16 mouse cellular contexts compared by ENCODE assay signal in the genomic region with DNA sequence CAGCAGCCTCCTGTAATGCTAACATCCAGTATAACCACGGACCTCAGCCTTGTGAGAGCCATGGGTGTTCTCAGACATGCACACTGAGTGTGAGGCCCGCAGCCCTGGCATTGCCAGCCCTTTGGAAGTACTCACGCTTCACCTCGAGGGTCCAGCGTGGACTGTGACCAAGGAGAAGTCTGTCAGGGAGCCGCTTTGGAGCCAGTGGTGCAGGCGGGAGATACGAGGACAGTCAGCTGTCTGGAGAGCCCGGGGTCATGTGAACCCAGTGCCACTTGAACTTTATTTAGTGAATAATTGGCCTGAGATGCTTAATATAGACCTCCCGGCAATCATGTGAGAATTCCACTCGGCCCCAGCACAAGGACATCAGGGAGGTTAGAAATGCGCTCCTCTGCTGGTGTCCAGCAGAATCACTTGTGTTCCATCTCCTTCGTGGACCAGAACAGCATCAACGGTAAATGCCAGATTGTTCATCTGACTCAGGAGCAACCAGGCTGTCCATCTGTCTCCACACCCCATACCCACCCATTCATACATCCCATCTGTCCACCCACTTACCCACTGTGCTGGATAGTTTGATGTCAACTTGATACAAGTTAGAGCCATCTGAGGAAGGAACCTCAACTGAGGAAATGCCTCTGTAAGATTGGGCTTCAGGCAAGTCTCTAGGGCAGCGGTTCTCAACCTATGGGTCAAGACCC. TPM values are rescaled to one million over a fixed set of nuclear protein-coding genes. Genes with fewer than 3 reads are reported as not detected.
DNase-seq lines count a peak whose midpoint lies in the region; ATAC-seq and TF ChIP-seq lines count a peak whose summit lies in the region.
"Had no signal": no experiment of that assay in that cellular context is flagged by ENCODE, and none has a peak within 500 bp of the region (broad histone marks: within the 10 kb centered on the region; RNA-seq: fewer than 3 reads in every experiment).

No protein-coding gene starts in this region.

- no peaks in the 10 kb centered on the region for H3K36me3 ChIP-seq in heart, embryonic 11.5 days (ENCODE audit: control insufficient read depth, insufficient read depth, low read length)
- no peaks in the 10 kb centered on the region for H3K36me3 ChIP-seq in myocyte (ENCODE audit: control insufficient read depth, insufficient read depth)
- H3K36me3 ChIP-seq in forebrain, embryonic 13.5 days (ENCODE audit: poor library complexity, severe bottlenecking) = peaks cover 3% of the 10 kb centered on the region; the same call in 1 of the 2 replicates
- H3K36me3 ChIP-seq: liver, embryonic 13.5 days had no signal

- no peaks in the 10 kb centered on the region for H3K9me3 ChIP-seq in heart, embryonic 11.5 days (replicated peaks; ENCODE audit: control insufficient read depth, low read length)
- H3K9me3 ChIP-seq in forebrain, embryonic 13.5 days (replicated peaks) = no peaks in the 10 kb centered on the region
- H3K9me3 ChIP-seq: liver, embryonic 13.5 days had no signal

- no peak overlapping the region for H3ac ChIP-seq in myocyte (ENCODE audit: control insufficient read depth, insufficient read length)

- peaks cover 33% of the 10 kb centered on the region for H3K4me1 ChIP-seq in lung, adult 2 months (ENCODE audit: control insufficient read depth, insufficient read depth, low read length)
- peaks cover 35% of the 10 kb centered on the region for H3K4me1 ChIP-seq in heart, embryonic 11.5 days (ENCODE audit: control insufficient read depth, insufficient read depth, low read length)
- H3K4me1 ChIP-seq in forebrain, embryonic 13.5 days = peaks cover 40% of the 10 kb centered on the region

- 0 out of 2 replicates have a peak overlapping the region, but pooled peaks have one; percentile 10 for H3K9ac ChIP-seq in heart, embryonic 11.5 days (ENCODE audit: low read depth, low read length)
- H3K9ac ChIP-seq in forebrain, embryonic 13.5 days = no peak overlapping the region
- H3K9ac ChIP-seq: liver, embryonic 13.5 days had no signal

- ATAC-seq in heart, embryonic 11.5 days (replicated peaks; ENCODE audit: insufficient number of reproducible peaks, low FRiP score, low TSS enrichment) = no peak
- ATAC-seq in forebrain, embryonic 13.5 days = no peak
- ATAC-seq: hindbrain, postnatal 0 days had no signal

- WGBS in lung, adult 2 months = 71% methylated on average over 15 of the region's 15 CpGs
- WGBS in heart, embryonic 11.5 days (ENCODE audit: insufficient replicate concordance) = 66% methylated on average over 15 of the region's 15 CpGs
- WGBS in forebrain, embryonic 13.5 days = 94% methylated on average over 15 of the region's 15 CpGs

- peaks cover 71% of the 10 kb centered on the region for H3K79me2 ChIP-seq in myocyte (ENCODE audit: control insufficient read depth, insufficient read depth)

- TF ChIP-seq CTCF in lung, adult 2 months (IDR thresholded peaks at IDR 0.05; ENCODE audit: insufficient read depth, low read length) = no peak

- DNase-seq in lung, adult 18-20 months = peak; percentile 29 to 34
- DNase-seq in lung, adult 2 months = no peak
- DNase-seq in heart, postnatal 4 days = peak; percentile 74
- DNase-seq in adrenal gland, postnatal 25 days = no peak
- DNase-seq in retina, postnatal 1 day = no peak
- DNase-seq: adrenal gland, adult 2 months; embryo, embryonic 11 days; left cerebral cortex, postnatal 4 days; liver, embryonic 13.5 days; right cerebral cortex, postnatal 25 days had no signal

- no peak for TF ChIP-seq POLR2A in lung, adult 2 months (IDR thresholded peaks at IDR 0.05; ENCODE audit: borderline replicate concordance, extremely low read depth, low read depth, low read length)
- no peak for TF ChIP-seq POLR2A in myocyte (IDR thresholded peaks at IDR 0.05; ENCODE audit: insufficient read length, low read depth)

- no peaks in the 10 kb centered on the region for H3K27me3 ChIP-seq in heart, embryonic 11.5 days (ENCODE audit: control insufficient read depth, insufficient read depth, low read length)
- H3K27me3 ChIP-seq in myocyte (ENCODE audit: control insufficient read depth, insufficient read depth, insufficient read length) = no peaks in the 10 kb centered on the region
- H3K27me3 ChIP-seq in forebrain, embryonic 13.5 days = no peaks in the 10 kb centered on the region
- H3K27me3 ChIP-seq: CH12.LX; liver, embryonic 13.5 days had no signal

- H3K4me2 ChIP-seq in heart, embryonic 11.5 days = peak overlapping the region; percentile 14; the same call in 1 of the 2 replicates
- peak overlapping the region; percentile 59 for H3K4me2 ChIP-seq in myocyte (ENCODE audit: low read depth)
- H3K4me2 ChIP-seq in forebrain, embryonic 13.5 days = no peak overlapping the region
- H3K4me2 ChIP-seq: liver, embryonic 13.5 days had no signal

- H3K27ac ChIP-seq in heart, embryonic 11.5 days (ENCODE audit: low read depth, low read length) = peak overlapping the region; percentile 73
- no peak overlapping the region for H3K27ac ChIP-seq in forebrain, embryonic 13.5 days
- H3K27ac ChIP-seq: liver, embryonic 13.5 days had no signal

- H3K4me3 ChIP-seq in lung, adult 2 months (replicated peaks; ENCODE audit: extremely low read depth, low read depth, low read length) = no peak overlapping the region
- H3K4me3 ChIP-seq in heart, embryonic 11.5 days (ENCODE audit: low read depth, low read length) = no peak overlapping the region
- no peak overlapping the region for H3K4me3 ChIP-seq in myocyte
- no peak overlapping the region for H3K4me3 ChIP-seq in forebrain, embryonic 13.5 days
- H3K4me3 ChIP-seq: erythroblast, embryonic 14.5 days; liver, embryonic 13.5 days had no signal

TF ChIP-seq in myocyte, 11 proteins besides CTCF, POLR2A, EP300 and RAD21:
- no peak for TF ChIP-seq MAX (IDR thresholded peaks at IDR 0.05; ENCODE audit: low read depth)
- no peak for TF ChIP-seq TCF12 (IDR thresholded peaks at IDR 0.05; ENCODE audit: insufficient read depth, poor library complexity, severe bottlenecking)
- no peak for TF ChIP-seq POLR2AphosphoS2 (IDR thresholded peaks at IDR 0.05; ENCODE audit: insufficient read length, low read depth)
- TF ChIP-seq MYOD1 (IDR thresholded peaks at IDR 0.05; ENCODE audit: control insufficient read depth in 1 of 3, insufficient read length in 2 of 3, low read depth in 2 of 3) = peak in 2 of 3 experiments; percentile 57 to 64
- peak in 1 of 3 experiments; percentile 65 for TF ChIP-seq MYOG (IDR thresholded peaks at IDR 0.05; ENCODE audit: control insufficient read depth in 1 of 3, insufficient read depth in 1 of 3, insufficient read length in 2 of 3, low read depth in 2 of 3)
- no peak for TF ChIP-seq TCF3 (IDR thresholded peaks at IDR 0.05; ENCODE audit: insufficient read length, low read depth)
- no peak for TF ChIP-seq CEBPB (IDR thresholded peaks at IDR 0.05; ENCODE audit: insufficient read depth, poor library complexity, severe bottlenecking)
- no peak for TF ChIP-seq SRF (IDR thresholded peaks at IDR 0.05; ENCODE audit: control insufficient read depth, insufficient read length, low read depth)

RNA-seq across cellular contexts. Expression of gene Trak1, which starts 48.3 kb away (rescaled TPM):
- polyA plus RNA-seq in lung, adult 2 months (2012; rRNA removed) = 73.9 and 88.5 TPM in 2 replicates
- polyA plus RNA-seq in heart, embryonic 11.5 days (2014; fragmentation: Nextera tagmentation; extraction: Ambion mirVana) = 21.3 and 27.2 TPM in 2 replicates
- 100 to 1,000 TPM; 288 to 301 TPM for total RNA-seq in heart, postnatal 4 days (2021)
- 60.8 TPM for polyA plus RNA-seq in myocyte (2012; fragmentation: generic; extraction: Trizol)
- polyA plus RNA-seq in forebrain, embryonic 13.5 days (2015; fragmentation: Nextera tagmentation; extraction: Ambion mirVana) = 49.7 and 49.9 TPM in 2 replicates
- 70.3 and 73.5 TPM in 2 replicates for total RNA-seq in adrenal gland, postnatal 25 days (2021)

Comparison
In these comparisons a context has a peak if more than half of its experiments do, and no peak if none do; other contexts are left out.
1. DNase-seq: peak in lung, adult 18-20 months (2 of 2) and heart, postnatal 4 days (single experiment); none in lung, adult 2 months (single experiment), adrenal gland, postnatal 25 days (single experiment) and retina, postnatal 1 day (single experiment).